Mouse (Mus musculus): ENCODE data around the gene C2cd4b.

- TF ChIP-seq CTCF (IDR thresholded peaks at IDR 0.05; ENCODE audit: extremely low read depth, insufficient read depth, insufficient read length, insufficient replicate concordance) (no peak), POLR2A (IDR thresholded peaks at IDR 0.05; ENCODE audit: low read depth, low read length) (no peak)
Observed at GRCm38 (mm10) chr9:67771293-67771692, 12.1 kb downstream of the C2cd4b start.
